Mouse (Mus musculus): ENCODE data around the gene Mrpl44. TPM values are rescaled to one million over a fixed set of nuclear protein-coding genes. Genes with fewer than 3 reads are reported as not detected.

The Mrpl44 gene
- polyA plus RNA-seq, 2 experiments: 24.6 to 38.1 TPM

GRCm38 (mm10) chr1:79757161-79757560 is 18.7 kb upstream of the Mrpl44 start:
- Histone ChIP-seq H3K27me3 (ENCODE audit: control insufficient read depth, insufficient read depth, low read length) (no peaks in the 10 kb centered on the region), H3K4me1 (ENCODE audit: control insufficient read depth, insufficient read depth, low read length) (peaks cover 9% of the 10 kb centered on the region), H3K4me3 (replicated peaks; ENCODE audit: low read length) (no peak overlapping the region), H3K27ac (replicated peaks; ENCODE audit: low read depth, low read length) (no peak overlapping the region), H3K4me2 (replicated peaks; ENCODE audit: low read depth, low read length, severe bottlenecking) (no peak overlapping the region), H3K9me3 (ENCODE audit: control insufficient read depth, low read length) (no peaks in the 10 kb centered on the region), H3K36me3 (ENCODE audit: control insufficient read depth, insufficient read depth, low read length) (no peaks in the 10 kb centered on the region), H3K9ac (ENCODE audit: low read depth, low read length, severe bottlenecking) (no peak overlapping the region)
- no peak for TF ChIP-seq POLR2A (IDR thresholded peaks at IDR 0.05; ENCODE audit: borderline replicate concordance, extremely low read depth, insufficient read depth, insufficient read length)
- no peak for ATAC-seq (ENCODE audit: low FRiP score, low read depth)
- 55% methylated on average over 7 of the region's 7 CpGs for WGBS
- DNase-seq (ENCODE audit: low spot score): no peak

DNA sequence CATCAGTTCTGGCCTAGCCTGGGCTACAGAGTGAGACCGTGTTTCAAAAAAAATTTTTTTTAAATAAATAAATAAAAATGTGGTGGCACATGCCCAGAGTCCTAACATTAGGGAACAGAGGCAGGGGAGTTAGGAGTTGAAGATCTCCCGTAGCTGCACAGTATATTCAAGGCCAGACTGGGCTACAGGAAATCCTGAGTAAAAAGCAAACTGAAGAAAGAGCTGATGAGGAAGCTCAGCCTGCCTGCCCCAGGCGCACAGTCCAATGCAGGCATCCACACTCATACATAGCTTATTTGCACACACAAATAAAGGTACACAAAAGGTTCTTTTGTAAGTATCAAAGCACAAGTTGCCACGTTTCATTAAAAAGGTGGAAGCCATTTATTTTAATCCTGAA is 18.2 kb upstream of the Mrpl44 start:
- WGBS: 71% methylated on average over 4 of the region's 4 CpGs
- Histone ChIP-seq H3K9ac (ENCODE audit: low read depth, low read length, severe bottlenecking) (no peak overlapping the region), H3K27me3 (ENCODE audit: control insufficient read depth, insufficient read depth, low read length) (no peaks in the 10 kb centered on the region), H3K27ac (replicated peaks; ENCODE audit: low read depth, low read length) (no peak overlapping the region), H3K4me1 (ENCODE audit: control insufficient read depth, insufficient read depth, low read length) (peaks cover 11% of the 10 kb centered on the region), H3K4me2 (replicated peaks; ENCODE audit: low read depth, low read length, severe bottlenecking) (no peak overlapping the region), H3K36me3 (ENCODE audit: control insufficient read depth, insufficient read depth, low read length) (no peaks in the 10 kb centered on the region), H3K4me3 (replicated peaks; ENCODE audit: low read length) (no peak overlapping the region), H3K9me3 (ENCODE audit: control insufficient read depth, low read length) (no peaks in the 10 kb centered on the region)
- TF ChIP-seq POLR2A (IDR thresholded peaks at IDR 0.05; ENCODE audit: borderline replicate concordance, extremely low read depth, insufficient read depth, insufficient read length): no peak
- ATAC-seq (ENCODE audit: low FRiP score, low read depth) (no peak), DNase-seq (ENCODE audit: low spot score) (no peak)

DNA sequence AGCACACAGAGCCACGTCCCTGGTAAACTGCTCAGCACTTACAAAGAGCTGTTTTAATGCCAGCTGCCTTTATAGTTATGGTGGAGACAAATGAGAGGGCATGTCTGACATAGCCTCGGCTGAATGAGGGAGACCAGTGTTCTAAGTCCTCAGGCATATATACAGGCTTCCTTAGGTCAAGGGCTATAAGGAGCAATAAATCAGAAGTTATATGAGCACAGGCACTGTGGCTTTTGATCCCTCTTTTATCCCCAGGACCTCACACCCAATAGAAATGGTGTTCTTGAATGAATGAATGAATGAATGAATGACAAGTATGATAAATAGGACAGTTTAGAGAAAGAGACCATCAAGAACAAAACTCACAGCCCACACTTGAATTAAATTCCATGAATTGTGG is 16.8 kb upstream of the Mrpl44 start:
- ATAC-seq (ENCODE audit: low FRiP score, low read depth): no peak
- TF ChIP-seq POLR2A (IDR thresholded peaks at IDR 0.05; ENCODE audit: borderline replicate concordance, extremely low read depth, insufficient read depth, insufficient read length): no peak
- WGBS: 12% methylated on average over 2 of the region's 2 CpGs

GRCm38 (mm10) chr1:79759436-79759972 is 16.3 kb upstream of the Mrpl44 start:
- Histone ChIP-seq H3K4me1 (ENCODE audit: control insufficient read depth, insufficient read depth, low read length) (peaks cover 11% of the 10 kb centered on the region), H3K36me3 (ENCODE audit: control insufficient read depth, insufficient read depth, low read length) (no peaks in the 10 kb centered on the region), H3K4me3 (replicated peaks; ENCODE audit: low read length) (no peak overlapping the region), H3K27ac (replicated peaks; ENCODE audit: low read depth, low read length) (no peak overlapping the region), H3K9ac (ENCODE audit: low read depth, low read length, severe bottlenecking) (no peak overlapping the region), H3K9me3 (ENCODE audit: control insufficient read depth, low read length) (no peaks in the 10 kb centered on the region), H3K4me2 (replicated peaks; ENCODE audit: low read depth, low read length, severe bottlenecking) (peak overlapping the region; percentile 13; the same call in 1 of the 2 replicates), H3K27me3 (ENCODE audit: control insufficient read depth, insufficient read depth, low read length) (no peaks in the 10 kb centered on the region)
- no peak for DNase-seq (ENCODE audit: low spot score)
- no peak for TF ChIP-seq POLR2A (IDR thresholded peaks at IDR 0.05; ENCODE audit: borderline replicate concordance, extremely low read depth, insufficient read depth, insufficient read length)
- WGBS: 63% methylated on average over 5 of the region's 5 CpGs
- ATAC-seq (ENCODE audit: low FRiP score, low read depth): no peak

More for the DNA sequence above, 16.8 kb upstream of the Mrpl44 start:
- Histone ChIP-seq H3K4me1 (ENCODE audit: control insufficient read depth, insufficient read depth, low read length) (peaks cover 11% of the 10 kb centered on the region), H3K27ac (replicated peaks; ENCODE audit: low read depth, low read length) (no peak overlapping the region), H3K4me3 (replicated peaks; ENCODE audit: low read length) (no peak overlapping the region), H3K9ac (ENCODE audit: low read depth, low read length, severe bottlenecking) (no peak overlapping the region), H3K9me3 (ENCODE audit: control insufficient read depth, low read length) (no peaks in the 10 kb centered on the region), H3K36me3 (ENCODE audit: control insufficient read depth, insufficient read depth, low read length) (no peaks in the 10 kb centered on the region), H3K27me3 (ENCODE audit: control insufficient read depth, insufficient read depth, low read length) (no peaks in the 10 kb centered on the region), H3K4me2 (replicated peaks; ENCODE audit: low read depth, low read length, severe bottlenecking) (no peak overlapping the region)
- no peak for DNase-seq (ENCODE audit: low spot score)

DNA sequence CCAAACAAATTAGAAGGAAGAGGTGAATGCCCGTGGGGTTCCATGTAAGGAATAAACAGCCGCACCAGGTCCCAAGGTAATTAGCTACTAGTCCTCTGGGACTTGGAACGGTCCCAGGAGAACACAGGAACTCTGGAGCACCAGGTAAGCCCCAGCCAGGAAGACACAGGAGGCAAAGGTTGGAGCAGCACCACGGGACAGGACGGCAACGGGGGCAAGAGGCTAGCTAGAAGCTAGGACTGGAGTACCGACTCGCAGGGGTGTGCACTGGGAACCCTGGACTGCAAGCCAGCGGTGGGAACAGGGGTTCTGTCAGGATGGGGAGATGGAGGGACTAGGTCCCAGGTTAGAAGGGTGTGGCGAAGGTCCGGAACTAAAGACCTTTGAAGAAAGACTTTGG is 15.2 kb upstream of the Mrpl44 start:
- H3K4me3 ChIP-seq (replicated peaks; ENCODE audit: low read length): peak overlapping the region; percentile 90
- 5% methylated on average over 11 of the region's 11 CpGs for WGBS
- H3K36me3 ChIP-seq (ENCODE audit: control insufficient read depth, insufficient read depth, low read length): no peaks in the 10 kb centered on the region
- ATAC-seq (ENCODE audit: low FRiP score, low read depth): no peak
- no peak for DNase-seq (ENCODE audit: low spot score)
- H3K9me3 ChIP-seq (ENCODE audit: control insufficient read depth, low read length): no peaks in the 10 kb centered on the region
- H3K4me2 ChIP-seq (replicated peaks; ENCODE audit: low read depth, low read length, severe bottlenecking): peak overlapping the region; percentile 90
- H3K9ac ChIP-seq (ENCODE audit: low read depth, low read length, severe bottlenecking): peak overlapping the region; percentile 81
- H3K27ac ChIP-seq (replicated peaks; ENCODE audit: low read depth, low read length): no peak overlapping the region
- H3K4me1 ChIP-seq (ENCODE audit: control insufficient read depth, insufficient read depth, low read length): peaks cover 11% of the 10 kb centered on the region
- no peaks in the 10 kb centered on the region for H3K27me3 ChIP-seq (ENCODE audit: control insufficient read depth, insufficient read depth, low read length)
- TF ChIP-seq POLR2A (IDR thresholded peaks at IDR 0.05; ENCODE audit: borderline replicate concordance, extremely low read depth, insufficient read depth, insufficient read length): no peak

Measured in limb, embryonic 14.5 days (tissue).